Mouse (Mus musculus): ENCODE results near the gene Tmem129. TPM values are rescaled to one million over a fixed set of nuclear protein-coding genes. Genes with fewer than 3 reads are reported as not detected.

Gene Tmem129
- 48.5 and 50.8 TPM in 2 replicates for polyA plus RNA-seq (2015; fragmentation: Nextera tagmentation; extraction: Ambion mirVana)

DNA sequence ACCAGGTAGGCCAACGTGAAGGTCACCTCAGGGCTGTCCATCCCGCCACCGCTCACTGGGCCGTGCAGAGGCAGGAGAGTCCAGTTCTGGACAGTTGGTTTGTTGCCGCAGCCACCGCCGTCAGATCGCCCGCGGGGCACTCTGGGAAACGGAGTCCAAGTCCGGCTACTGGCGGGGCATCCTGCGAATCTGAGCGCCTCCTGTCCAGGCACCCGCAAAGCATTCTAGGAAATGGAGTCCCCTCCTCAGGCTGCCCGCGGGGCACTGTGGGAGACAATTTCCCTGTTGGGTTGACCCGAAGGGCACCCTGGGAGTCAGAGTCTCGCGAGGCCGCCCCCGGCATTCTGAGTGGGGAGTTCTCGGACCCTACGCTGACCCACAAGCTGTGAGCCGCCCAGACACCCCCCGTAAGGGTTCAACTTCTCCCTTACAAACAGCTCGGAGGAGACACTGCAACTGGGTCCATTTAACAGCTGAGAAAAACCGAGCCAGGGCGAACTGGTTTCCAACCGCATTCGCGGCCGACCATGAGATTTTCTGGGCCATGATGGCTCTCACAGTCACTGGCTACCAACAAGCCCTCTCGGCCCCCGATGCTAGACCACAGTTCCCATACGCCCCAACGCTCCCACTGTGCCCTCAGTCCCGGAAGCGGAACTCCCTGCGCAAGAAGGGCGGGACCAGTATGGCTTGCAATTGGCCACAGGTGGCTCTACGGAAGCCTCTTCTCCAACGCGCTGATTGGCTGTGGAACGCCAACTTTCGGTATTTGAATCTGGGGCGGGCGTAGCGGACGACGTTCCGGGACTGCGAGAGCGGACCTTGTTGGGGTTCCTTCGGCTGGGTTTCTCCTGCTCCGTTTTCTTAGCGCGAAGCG lies at the start of gene Tmem129, which contains the start of gene Tacc3:
TSS of gene Tmem129 (minus strand) at position 630 of the 877 bp plus-strand sequence.
TSS of gene Tacc3 (plus strand) at position 342 of the 877 bp plus-strand sequence.
- peak within 1 kb of the TSS; percentile 99 for H3K27ac ChIP-seq (ENCODE audit: low read length)
- H3K9me3 ChIP-seq (ENCODE audit: low read length): no peaks in the 10 kb centered on the region
- peak within 1 kb of the TSS; percentile 93 for H3K4me2 ChIP-seq (replicated peaks; ENCODE audit: low read depth, low read length)
- H3K36me3 ChIP-seq (ENCODE audit: insufficient read depth, low read length): peaks cover 29% of the 10 kb centered on the region
- under 1% methylated on average over 60 of the region's 60 CpGs for WGBS
- peak within 1 kb of the TSS; percentile 77 for H3K9ac ChIP-seq (replicated peaks; ENCODE audit: low read length)
- H3K27me3 ChIP-seq (ENCODE audit: insufficient read depth, low read length): no peaks in the 10 kb centered on the region
- H3K4me1 ChIP-seq (ENCODE audit: insufficient read depth, low read length): peaks cover 25% of the 10 kb centered on the region
- peak within 1 kb of the TSS; percentile 66 for H3K4me3 ChIP-seq (ENCODE audit: low read length)
- ATAC-seq (ENCODE audit: low FRiP score, low TSS enrichment): peak; percentile 97

DNA sequence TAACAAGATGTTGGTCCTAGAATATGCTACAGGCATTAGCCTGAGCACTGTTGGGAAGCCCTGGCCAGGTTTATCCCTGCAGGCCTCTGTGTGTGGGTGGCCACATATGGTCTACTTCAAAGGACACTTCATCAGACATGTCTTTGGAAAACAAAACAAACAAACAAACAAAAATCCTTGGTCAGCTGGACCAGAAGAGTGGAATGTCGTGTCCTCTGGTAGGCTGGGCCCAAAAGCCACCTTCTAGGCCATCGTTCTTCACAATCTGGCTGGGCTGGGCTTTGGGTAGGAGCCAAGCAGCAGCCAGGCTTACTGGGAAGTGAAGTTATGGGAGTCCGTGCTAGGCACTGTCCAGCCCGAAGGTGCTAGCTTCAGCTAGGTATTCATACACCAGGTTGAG lies 48.9 kb upstream of the Tmem129 start:
- Histone ChIP-seq H3K4me3 (ENCODE audit: low read length) (no peak overlapping the region), H3K27ac (ENCODE audit: low read length) (no peak overlapping the region), H3K36me3 (ENCODE audit: insufficient read depth, low read length) (no peaks in the 10 kb centered on the region), H3K9ac (replicated peaks; ENCODE audit: low read length) (no peak overlapping the region), H3K4me1 (ENCODE audit: insufficient read depth, low read length) (peaks cover 32% of the 10 kb centered on the region), H3K27me3 (ENCODE audit: insufficient read depth, low read length) (no peaks in the 10 kb centered on the region), H3K9me3 (ENCODE audit: low read length) (no peaks in the 10 kb centered on the region), H3K4me2 (replicated peaks; ENCODE audit: low read depth, low read length) (no peak overlapping the region)
- ATAC-seq (ENCODE audit: low FRiP score, low TSS enrichment): no peak
- WGBS: 55% methylated on average over 4 of the region's 4 CpGs

DNA sequence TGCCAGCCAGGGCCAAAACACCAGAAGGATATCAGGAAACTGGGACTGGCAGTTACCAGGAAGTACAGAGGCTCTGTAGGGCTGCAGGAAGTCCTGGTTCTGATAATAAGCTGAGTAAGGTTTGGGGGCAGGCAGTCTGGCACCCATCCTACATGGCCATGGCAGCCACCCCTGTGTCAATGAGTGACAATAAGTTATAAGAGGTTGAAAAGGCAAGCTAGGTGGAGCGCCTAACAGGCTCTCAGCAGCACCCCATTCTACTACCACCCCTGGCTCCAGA lies 48.1 kb upstream of the Tmem129 start:
- Histone ChIP-seq H3K36me3 (ENCODE audit: insufficient read depth, low read length) (no peaks in the 10 kb centered on the region), H3K9me3 (ENCODE audit: low read length) (no peaks in the 10 kb centered on the region), H3K9ac (replicated peaks; ENCODE audit: low read length) (no peak overlapping the region), H3K4me2 (replicated peaks; ENCODE audit: low read depth, low read length) (no peak overlapping the region), H3K4me3 (ENCODE audit: low read length) (no peak overlapping the region), H3K4me1 (ENCODE audit: insufficient read depth, low read length) (peaks cover 32% of the 10 kb centered on the region), H3K27ac (ENCODE audit: low read length) (peak overlapping the region; percentile 29; the same call in 1 of the 2 replicates), H3K27me3 (ENCODE audit: insufficient read depth, low read length) (no peaks in the 10 kb centered on the region)
- 90% methylated on average over 1 of the region's 1 CpGs for WGBS
- no peak for ATAC-seq (ENCODE audit: low FRiP score, low TSS enrichment)

DNA sequence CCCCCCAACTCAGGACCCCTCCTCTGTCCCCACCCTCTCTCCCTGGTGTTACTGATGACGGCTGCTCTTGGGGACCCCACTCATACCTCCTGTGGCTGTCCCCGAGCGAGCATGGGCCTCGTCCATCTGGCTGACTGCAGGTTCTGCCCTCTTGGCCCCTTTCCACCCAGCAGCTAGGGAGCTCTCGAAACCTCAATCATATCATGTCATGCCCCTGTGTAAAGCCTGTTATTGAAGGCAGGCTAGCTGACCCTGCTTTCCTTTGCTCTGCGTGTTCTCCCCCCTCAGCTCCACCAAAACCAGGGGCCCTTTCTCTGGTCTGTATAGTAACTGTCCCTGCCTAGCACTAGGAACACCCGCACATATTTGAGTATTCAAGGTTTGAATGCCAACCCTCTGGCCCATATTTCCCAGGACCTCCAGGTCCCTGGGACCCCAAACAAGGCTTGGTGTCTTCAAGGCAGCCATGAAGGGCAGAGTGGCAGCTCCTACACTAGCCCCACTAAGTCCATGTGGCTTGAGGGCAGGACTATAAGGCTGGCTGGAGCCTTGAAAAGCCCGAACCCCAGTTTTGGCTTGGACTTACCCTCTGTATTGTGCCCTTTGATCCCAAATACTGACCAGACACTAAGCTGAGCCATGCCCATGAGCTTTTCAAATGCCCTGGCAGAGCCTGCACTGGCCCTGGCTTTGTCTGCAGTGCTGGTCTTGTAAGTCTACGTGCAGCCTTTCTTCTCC lies 47.6 kb upstream of the Tmem129 start:
- Histone ChIP-seq H3K4me3 (ENCODE audit: low read length) (no peak overlapping the region), H3K27me3 (ENCODE audit: insufficient read depth, low read length) (no peaks in the 10 kb centered on the region), H3K4me2 (replicated peaks; ENCODE audit: low read depth, low read length) (no peak overlapping the region), H3K36me3 (ENCODE audit: insufficient read depth, low read length) (no peaks in the 10 kb centered on the region), H3K27ac (ENCODE audit: low read length) (peak overlapping the region; percentile 15; the same call in 1 of the 2 replicates), H3K9ac (replicated peaks; ENCODE audit: low read length) (0 out of 2 replicates have a peak overlapping the region, but pooled peaks have one; percentile 5), H3K4me1 (ENCODE audit: insufficient read depth, low read length) (peaks cover 32% of the 10 kb centered on the region), H3K9me3 (ENCODE audit: low read length) (no peaks in the 10 kb centered on the region)
- peak; percentile 20; the same call in 1 of the 2 replicates for ATAC-seq (ENCODE audit: low FRiP score, low TSS enrichment)
- 41% methylated on average over 9 of the region's 9 CpGs for WGBS

DNA sequence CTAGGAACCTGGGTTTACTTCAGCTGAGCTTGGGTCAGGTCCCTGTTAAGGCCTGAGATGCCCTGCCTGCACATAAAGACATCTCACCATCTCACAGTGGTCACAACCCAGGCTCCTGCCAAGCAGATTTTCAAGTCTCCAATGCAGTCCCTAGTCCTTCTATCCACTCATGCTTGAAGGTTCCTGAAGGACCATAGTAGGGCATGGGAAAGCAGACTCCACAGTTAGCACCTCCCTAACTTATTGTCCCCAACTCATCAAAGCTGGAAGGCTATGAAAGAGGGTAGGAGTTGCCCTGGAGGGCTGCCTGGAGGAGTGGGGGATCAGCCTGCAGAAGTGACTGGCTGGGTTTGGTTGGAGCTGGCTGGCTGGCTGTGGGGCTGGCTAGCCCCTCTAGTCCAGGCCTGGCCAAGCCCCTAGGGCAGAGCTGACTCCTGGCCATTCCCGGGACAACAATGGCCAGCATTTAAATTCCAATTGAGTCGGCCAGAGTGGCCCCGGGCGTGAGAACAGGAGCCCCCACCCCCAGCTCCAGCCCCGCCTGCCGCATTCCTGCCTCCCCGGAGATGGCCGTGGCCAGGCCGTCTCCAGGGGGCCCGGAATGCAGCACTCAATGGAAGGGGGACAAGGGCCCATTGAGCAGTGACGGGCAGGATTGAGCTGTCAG lies 46.9 kb upstream of the Tmem129 start:
- no peaks in the 10 kb centered on the region for H3K27me3 ChIP-seq (ENCODE audit: insufficient read depth, low read length)
- no peak overlapping the region for H3K4me3 ChIP-seq (ENCODE audit: low read length)
- H3K27ac ChIP-seq (ENCODE audit: low read length): no peak overlapping the region
- H3K4me1 ChIP-seq (ENCODE audit: insufficient read depth, low read length): peaks cover 37% of the 10 kb centered on the region
- H3K36me3 ChIP-seq (ENCODE audit: insufficient read depth, low read length): no peaks in the 10 kb centered on the region
- H3K9me3 ChIP-seq (ENCODE audit: low read length): no peaks in the 10 kb centered on the region
- ATAC-seq (ENCODE audit: low FRiP score, low TSS enrichment): peak; percentile 58
- H3K9ac ChIP-seq (replicated peaks; ENCODE audit: low read length): 0 out of 2 replicates have a peak overlapping the region, but pooled peaks have one; percentile 5
- 15% methylated on average over 11 of the region's 11 CpGs for WGBS
- H3K4me2 ChIP-seq (replicated peaks; ENCODE audit: low read depth, low read length): no peak overlapping the region

DNA sequence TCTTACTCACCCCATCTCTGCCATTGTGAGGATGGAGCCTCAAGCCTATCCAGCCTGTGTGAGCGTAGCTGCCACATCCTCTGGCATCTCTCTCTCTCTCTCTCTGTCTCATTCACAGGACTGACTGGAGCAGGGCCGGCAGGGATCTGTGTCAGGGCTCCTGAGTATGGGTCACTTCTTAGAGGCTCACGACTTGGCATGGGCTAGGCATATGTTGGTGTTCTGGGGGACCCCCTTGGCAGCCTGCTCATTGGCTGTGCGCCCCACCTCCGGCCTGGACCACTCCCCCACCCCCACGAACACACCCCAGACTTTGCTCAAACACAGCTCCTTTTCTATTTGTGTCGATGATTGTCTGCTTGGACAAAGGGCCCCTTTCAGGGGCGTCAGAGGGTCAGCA lies 45.8 kb upstream of the Tmem129 start:
- H3K36me3 ChIP-seq (ENCODE audit: insufficient read depth, low read length): no peaks in the 10 kb centered on the region
- 0 out of 2 replicates have a peak, but pooled peaks cover 3% of the 10 kb centered on the region for H3K27me3 ChIP-seq (ENCODE audit: insufficient read depth, low read length)
- no peak overlapping the region for H3K9ac ChIP-seq (replicated peaks; ENCODE audit: low read length)
- no peak for ATAC-seq (ENCODE audit: low FRiP score, low TSS enrichment)
- peaks cover 37% of the 10 kb centered on the region for H3K4me1 ChIP-seq (ENCODE audit: insufficient read depth, low read length)
- H3K9me3 ChIP-seq (ENCODE audit: low read length): no peaks in the 10 kb centered on the region
- H3K4me3 ChIP-seq (ENCODE audit: low read length): no peak overlapping the region
- no peak overlapping the region for H3K4me2 ChIP-seq (replicated peaks; ENCODE audit: low read depth, low read length)
- H3K27ac ChIP-seq (ENCODE audit: low read length): no peak overlapping the region
- WGBS: 70% methylated on average over 8 of the region's 8 CpGs

DNA sequence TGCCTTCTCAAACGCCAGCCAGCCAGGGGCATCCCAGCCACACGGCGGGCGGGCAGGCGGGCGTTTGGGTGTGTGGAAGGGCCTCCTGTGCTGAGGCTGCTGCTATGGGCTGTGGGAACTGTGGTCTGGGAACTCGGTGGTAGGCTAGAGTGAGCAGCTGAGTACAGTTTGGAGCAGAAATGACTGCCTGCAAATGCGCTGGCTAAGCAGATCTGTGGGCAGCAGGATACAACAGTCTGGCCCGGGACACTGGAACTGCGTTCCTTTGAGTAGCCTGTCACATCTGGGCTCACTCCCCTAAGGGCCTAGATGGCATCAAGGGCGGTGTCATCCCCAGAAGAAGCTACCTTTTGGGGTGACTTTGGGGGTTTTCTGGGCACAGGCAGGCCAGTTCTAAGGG lies 43.6 kb upstream of the Tmem129 start:
- Histone ChIP-seq H3K9ac (replicated peaks; ENCODE audit: low read length) (no peak overlapping the region), H3K4me2 (replicated peaks; ENCODE audit: low read depth, low read length) (no peak overlapping the region), H3K27me3 (ENCODE audit: insufficient read depth, low read length) (peaks cover 6% of the 10 kb centered on the region; the same call in 1 of the 2 replicates), H3K36me3 (ENCODE audit: insufficient read depth, low read length) (no peaks in the 10 kb centered on the region), H3K9me3 (ENCODE audit: low read length) (no peaks in the 10 kb centered on the region), H3K4me3 (ENCODE audit: low read length) (no peak overlapping the region), H3K27ac (ENCODE audit: low read length) (no peak overlapping the region), H3K4me1 (ENCODE audit: insufficient read depth, low read length) (peaks cover 38% of the 10 kb centered on the region)
- WGBS: 80% methylated on average over 11 of the region's 11 CpGs
- ATAC-seq (ENCODE audit: low FRiP score, low TSS enrichment): no peak

DNA sequence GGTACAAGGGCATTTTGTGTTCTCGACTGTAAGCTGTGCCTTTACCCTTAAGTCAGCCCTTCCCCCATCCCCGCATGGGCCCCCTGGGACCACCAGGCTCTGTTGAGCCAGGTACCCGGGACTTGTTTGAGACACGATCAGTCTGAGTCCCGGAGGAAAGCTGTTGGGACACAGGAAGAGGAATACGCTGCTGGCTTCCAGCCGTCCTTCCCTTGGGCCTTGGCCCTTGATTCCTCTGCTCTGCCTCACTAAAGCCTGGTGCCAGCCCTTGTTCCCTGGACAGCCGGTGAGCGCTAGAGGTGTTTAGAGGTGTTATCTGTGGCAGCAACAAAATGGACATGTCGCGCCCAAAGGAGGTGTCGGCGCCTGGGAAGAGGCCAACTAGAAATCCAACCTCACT lies 41.8 kb upstream of the Tmem129 start:
- H3K4me1 ChIP-seq (ENCODE audit: insufficient read depth, low read length): peaks cover 32% of the 10 kb centered on the region
- H3K9me3 ChIP-seq (ENCODE audit: low read length): no peaks in the 10 kb centered on the region
- ATAC-seq (ENCODE audit: low FRiP score, low TSS enrichment): no peak
- no peak overlapping the region for H3K27ac ChIP-seq (ENCODE audit: low read length)
- WGBS: 38% methylated on average over 13 of the region's 13 CpGs
- H3K27me3 ChIP-seq (ENCODE audit: insufficient read depth, low read length): peaks cover 6% of the 10 kb centered on the region; the same call in 1 of the 2 replicates
- no peaks in the 10 kb centered on the region for H3K36me3 ChIP-seq (ENCODE audit: insufficient read depth, low read length)
- H3K4me3 ChIP-seq (ENCODE audit: low read length): no peak overlapping the region
- H3K4me2 ChIP-seq (replicated peaks; ENCODE audit: low read depth, low read length): no peak overlapping the region
- H3K9ac ChIP-seq (replicated peaks; ENCODE audit: low read length): no peak overlapping the region

DNA sequence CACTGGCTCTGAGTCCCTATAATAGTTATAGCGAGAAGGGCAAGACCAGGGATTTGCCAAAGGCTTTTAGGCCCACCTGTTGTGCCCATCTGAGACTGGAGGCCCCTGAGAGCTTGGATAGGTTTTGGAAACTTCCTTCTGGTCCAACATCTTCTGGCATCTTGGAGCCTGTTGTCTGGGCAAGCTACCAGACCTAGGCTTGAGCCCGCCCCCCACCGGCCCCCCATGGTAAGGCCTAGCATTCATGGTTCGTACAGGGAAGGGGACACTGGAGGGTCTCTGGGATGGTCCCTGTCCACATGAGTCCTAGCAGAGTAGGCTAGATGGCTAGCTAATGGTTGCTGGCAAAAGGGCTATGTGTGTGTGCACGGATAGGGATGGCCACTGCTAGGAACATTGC lies 40.5 kb upstream of the Tmem129 start:
- H3K27me3 ChIP-seq (ENCODE audit: insufficient read depth, low read length): peaks cover 6% of the 10 kb centered on the region; the same call in 1 of the 2 replicates
- 93% methylated on average over 5 of the region's 5 CpGs for WGBS
- no peak overlapping the region for H3K4me2 ChIP-seq (replicated peaks; ENCODE audit: low read depth, low read length)
- H3K36me3 ChIP-seq (ENCODE audit: insufficient read depth, low read length): no peaks in the 10 kb centered on the region
- no peak overlapping the region for H3K27ac ChIP-seq (ENCODE audit: low read length)
- peaks cover 39% of the 10 kb centered on the region for H3K4me1 ChIP-seq (ENCODE audit: insufficient read depth, low read length)
- no peaks in the 10 kb centered on the region for H3K9me3 ChIP-seq (ENCODE audit: low read length)
- no peak overlapping the region for H3K4me3 ChIP-seq (ENCODE audit: low read length)
- H3K9ac ChIP-seq (replicated peaks; ENCODE audit: low read length): no peak overlapping the region
- no peak for ATAC-seq (ENCODE audit: low FRiP score, low TSS enrichment)
